Mouse (Mus musculus) intestine, postnatal 0 days (tissue): ENCODE results near the gene Adap2. TPM values are rescaled to one million over a fixed set of nuclear protein-coding genes. Genes with fewer than 3 reads are reported as not detected.
A peak's percentile ranks its signal among the peaks of the same experiment; 100 is the strongest.

Experiments used
- ATAC-seq: fragments of 200-750 bp; cut with Nextera tagmentation; 2 replicates; pipeline ENCODE4 v1.8.0; 2017; ENCODE audit warnings: mild to moderate bottlenecking, moderate TSS enrichment, moderate library complexity
- H3K27ac ChIP-seq: fragments of 300-500 bp; sonication (generic); 2 replicates; pipeline ENCODE4 v1.5.1; 2014; ENCODE audit warnings: mild to moderate bottlenecking, low read depth, low read length, moderate library complexity
- H3K27me3 ChIP-seq: fragments of 300-500 bp; sonication (generic); replicated peaks from 2 replicates; pipeline ENCODE4 v1.6.1; 2014; ENCODE audit warnings: low read length, mixed read lengths; ENCODE audit not compliant: control insufficient read depth, insufficient read depth
- H3K36me3 ChIP-seq: fragments of 300-500 bp; sonication (generic); 2 replicates; pipeline ENCODE4 v1.6.1; 2014; ENCODE audit warnings: mild to moderate bottlenecking, moderate library complexity; ENCODE audit not compliant: control insufficient read depth, insufficient read depth
- H3K4me1 ChIP-seq: fragments of 300-500 bp; sonication (generic); replicated peaks from 2 replicates; pipeline ENCODE4 v1.6.1; 2014; ENCODE audit warnings: antibody characterized with exemption, low read length, mixed read lengths; ENCODE audit not compliant: control insufficient read depth, insufficient read depth
- H3K4me2 ChIP-seq: fragments of 300-500 bp; sonication (generic); replicated peaks from 2 replicates; pipeline ENCODE4 v1.6.1; 2014; ENCODE audit warnings: low read depth, mild to moderate bottlenecking, moderate library complexity
- H3K4me3 ChIP-seq: fragments of 300-500 bp; sonication (generic); 2 replicates; pipeline ENCODE4 v1.5.1; 2014; ENCODE audit warnings: low read depth, low read length
- H3K9ac ChIP-seq: fragments of 300-500 bp; sonication (generic); 2 replicates; pipeline ENCODE4 v1.6.1; 2014; ENCODE audit warnings: mild to moderate bottlenecking, low read depth, low read length
- H3K9me3 ChIP-seq: fragments of 300-500 bp; sonication (generic); 2 replicates; pipeline ENCODE4 v1.6.1; 2016; ENCODE audit warnings: mixed run types; ENCODE audit not compliant: control insufficient read depth
- CTCF ChIP-seq: sonication (generic); IDR thresholded peaks from 2 replicates; pipeline ENCODE4 v1.5.1; 2016; ENCODE audit warnings: low read depth, mild to moderate bottlenecking, control low read depth, antibody characterized with exemption, moderate library complexity
- WGBS: fragments of 180-500 bp; shearing (Covaris S2); extraction: QIAGEN DNeasy Blood & Tissue Kit; methylation state at CpG from one replicate; pipeline ENCODE4 v1.1.7; 2014; 5-methylcytosine and 5-hydroxymethylcytosine counted together
- polyA plus RNA-seq: library from polyadenylated mRNA; unstranded; fragments of >200 nt; fragmentation: Nextera tagmentation; extraction: Ambion mirVana; gene quantifications from 2 replicates; pipeline ENCODE4 v1.2.1, GENCODE M21; 2015

Adap2 gene
- polyA plus RNA-seq, result 11.7 and 11.9 TPM in 2 replicates

DNA sequence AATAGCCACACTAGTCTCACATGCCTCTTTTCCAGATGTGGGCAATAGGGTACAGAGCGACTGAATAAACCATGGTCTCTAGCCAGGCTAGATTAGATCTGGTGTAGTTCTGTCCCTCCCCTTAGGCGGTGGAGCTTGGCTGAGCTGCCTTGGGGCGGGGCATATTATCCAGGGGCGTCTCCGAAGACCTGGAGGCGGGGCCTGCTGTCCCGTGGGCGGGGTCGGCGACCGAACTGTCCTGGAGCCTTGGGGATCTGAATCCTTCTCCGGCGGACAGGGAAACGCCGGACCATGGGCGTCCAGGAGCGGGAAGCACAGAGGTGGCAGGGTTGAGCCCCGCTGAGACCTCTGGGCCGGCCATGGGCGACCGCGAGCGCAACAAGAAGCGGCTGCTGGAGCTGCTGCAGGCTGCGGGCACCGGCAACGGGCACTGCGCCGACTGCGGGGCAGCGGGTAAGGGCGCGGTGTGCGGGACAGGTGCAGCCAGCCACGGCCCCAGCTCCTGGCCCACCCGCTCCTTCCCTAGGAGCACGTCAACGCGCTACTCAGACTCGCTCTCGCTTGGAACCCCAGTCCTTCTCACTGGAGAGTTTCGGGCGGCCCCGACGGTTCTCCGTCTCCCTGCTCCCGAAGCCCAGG lies at the start of gene Adap2:
Gene Adap2 (plus strand): TSS at position 249 of the 639 bp plus-strand sequence.
- H3K4me2 ChIP-seq, result peak within 1 kb of the TSS; percentile 91
- 1% methylated on average over 46 of the region's 47 CpGs for WGBS
- no peaks in the 10 kb centered on the region; the same call in 1 of the 2 replicates for H3K4me1 ChIP-seq
- peak; percentile 91 for ATAC-seq
- peak; percentile 26; the same call in 1 of the 2 replicates for TF ChIP-seq CTCF
- H3K4me3 ChIP-seq, result peak within 1 kb of the TSS; percentile 71
- H3K27me3 ChIP-seq, result 0 out of 2 replicates have a peak, but pooled peaks cover 2% of the 10 kb centered on the region
- H3K9me3 ChIP-seq, result no peaks in the 10 kb centered on the region
- H3K36me3 ChIP-seq, result no peaks in the 10 kb centered on the region
- H3K27ac ChIP-seq, result peak within 1 kb of the TSS; percentile 64; the same call in 1 of the 2 replicates
- peak within 1 kb of the TSS; percentile 74 for H3K9ac ChIP-seq

DNA sequence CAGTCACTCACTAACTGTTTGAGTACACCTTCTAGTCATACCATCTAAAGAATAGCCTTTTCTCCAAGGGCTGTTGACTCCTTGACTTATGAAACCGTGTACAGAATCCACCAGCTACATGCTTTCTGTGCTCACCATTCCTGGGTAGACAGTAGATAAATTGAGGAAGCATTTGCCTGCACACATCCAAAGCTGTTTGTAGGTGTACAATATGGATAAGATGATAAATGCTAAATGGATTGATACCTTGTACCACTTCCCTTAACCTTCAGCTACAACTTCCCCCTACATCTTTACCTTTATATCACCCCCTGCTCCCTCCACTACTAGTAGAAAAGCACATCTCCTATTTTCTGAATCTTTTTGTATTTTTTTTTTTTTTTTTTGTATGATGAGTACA lies 49.5 kb upstream of the Adap2 start:
- Histone ChIP-seq H3K4me2 (no peak overlapping the region), H3K27ac (no peak overlapping the region), H3K4me3 (no peak overlapping the region), H3K4me1 (no peaks in the 10 kb centered on the region), H3K27me3 (no peaks in the 10 kb centered on the region), H3K9me3 (no peaks in the 10 kb centered on the region), H3K9ac (no peak overlapping the region), H3K36me3 (peaks cover 24% of the 10 kb centered on the region; the same call in 1 of the 2 replicates)
- 87% methylated on average over 1 of the region's 1 CpGs for WGBS
- no peak for TF ChIP-seq CTCF
- no peak for ATAC-seq

- Histone ChIP-seq H3K4me1 (no peaks in the 10 kb centered on the region), H3K36me3 (peaks cover 19% of the 10 kb centered on the region), H3K9ac (no peak overlapping the region), H3K27me3 (no peaks in the 10 kb centered on the region), H3K4me2 (no peak overlapping the region), H3K27ac (0 out of 2 replicates have a peak overlapping the region, but pooled peaks have one; percentile 7), H3K4me3 (no peak overlapping the region), H3K9me3 (no peaks in the 10 kb centered on the region)
- TF ChIP-seq CTCF, result no peak
- WGBS, result 72% methylated on average over 1 of the region's 1 CpGs
- no peak for ATAC-seq
These were observed 37.5 kb upstream of the Adap2 start for GRCm38 (mm10) chr11:80116411-80116810.

GRCm38 (mm10) chr11:80132050-80132449 lies 21.9 kb upstream of the Adap2 start:
- H3K4me1 ChIP-seq, result no peaks in the 10 kb centered on the region
- no peak overlapping the region for H3K9ac ChIP-seq
- H3K9me3 ChIP-seq, result no peaks in the 10 kb centered on the region
- 71% methylated on average over 1 of the region's 1 CpGs for WGBS
- no peak overlapping the region for H3K4me3 ChIP-seq
- H3K36me3 ChIP-seq, result peaks cover 26% of the 10 kb centered on the region
- H3K27me3 ChIP-seq, result no peaks in the 10 kb centered on the region
- no peak overlapping the region for H3K4me2 ChIP-seq
- TF ChIP-seq CTCF, result no peak
- ATAC-seq, result no peak
- no peak overlapping the region for H3K27ac ChIP-seq

GRCm38 (mm10) chr11:80134744-80135143 lies 19.2 kb upstream of the Adap2 start:
- 68% methylated on average over 4 of the region's 4 CpGs for WGBS
- Histone ChIP-seq H3K4me1 (no peaks in the 10 kb centered on the region), H3K9ac (no peak overlapping the region), H3K27ac (no peak overlapping the region), H3K36me3 (peaks cover 37% of the 10 kb centered on the region), H3K4me2 (no peak overlapping the region), H3K4me3 (no peak overlapping the region), H3K9me3 (no peaks in the 10 kb centered on the region), H3K27me3 (no peaks in the 10 kb centered on the region)
- TF ChIP-seq CTCF, result no peak
- no peak for ATAC-seq

- no peak overlapping the region for H3K4me3 ChIP-seq
- no peak for ATAC-seq
- H3K9ac ChIP-seq, result no peak overlapping the region
- no peak for TF ChIP-seq CTCF
- WGBS, result 90% methylated on average over 11 of the region's 11 CpGs
- H3K4me2 ChIP-seq, result no peak overlapping the region
- no peak overlapping the region for H3K27ac ChIP-seq
- no peaks in the 10 kb centered on the region for H3K27me3 ChIP-seq
- no peaks in the 10 kb centered on the region for H3K4me1 ChIP-seq
- H3K9me3 ChIP-seq, result no peaks in the 10 kb centered on the region
- H3K36me3 ChIP-seq, result peaks cover 37% of the 10 kb centered on the region
These were observed 17.8 kb upstream of the Adap2 start for GRCm38 (mm10) chr11:80135954-80136683.
